Mouse (Mus musculus) lung, adult 2 months (tissue): ENCODE data around the gene Wasf1.

Source experiments
- CTCF ChIP-seq: fragments of 200-500 bp; IDR thresholded peaks from 2 replicates; pipeline ENCODE4 v1.5.1; 2011; ENCODE audit warnings: mild to moderate bottlenecking, low read length, control low read depth; ENCODE audit not compliant: insufficient read depth
- POLR2A ChIP-seq: fragments of 200-500 bp; IDR thresholded peaks from 2 replicates; pipeline ENCODE4 v1.6.1; 2011; ENCODE audit warnings: low read depth, mild to moderate bottlenecking, control low read depth, low read length, borderline replicate concordance; ENCODE audit errors: extremely low read depth

- TF ChIP-seq CTCF = no peak
- no peak for TF ChIP-seq POLR2A
Measured at GRCm38 (mm10) chr10:40937569-40937968, 54.3 kb downstream of the Wasf1 start.
